Mouse (Mus musculus) liver, embryonic 16.5 days (tissue): ENCODE measurements around the gene Prrt2. TPM values are rescaled to one million over a fixed set of nuclear protein-coding genes. Genes with fewer than 3 reads are reported as not detected.

Experiments used
- ATAC-seq: fragments of 200-750 bp; cut with Nextera tagmentation; 2 replicates; pipeline ENCODE4 v1.8.0; 2017; ENCODE audit warnings: low read depth, mild to moderate bottlenecking, moderate number of reproducible peaks, moderate library complexity
- H3K27ac ChIP-seq: fragments of 300-500 bp; sonication (generic); 2 replicates; pipeline ENCODE4 v1.5.1; 2014; ENCODE audit warnings: mild to moderate bottlenecking, low read length
- H3K27me3 ChIP-seq: fragments of 300-500 bp; sonication (generic); 2 replicates; pipeline ENCODE4 v1.6.1; 2014; ENCODE audit warnings: low read depth, low read length, mixed read lengths; ENCODE audit not compliant: control insufficient read depth, insufficient read depth
- H3K36me3 ChIP-seq: fragments of 300-500 bp; sonication (generic); 2 replicates; pipeline ENCODE4 v1.6.1; 2014; ENCODE audit warnings: mild to moderate bottlenecking; ENCODE audit not compliant: control insufficient read depth, insufficient read depth
- H3K4me1 ChIP-seq: fragments of 300-500 bp; sonication (generic); 2 replicates; pipeline ENCODE4 v1.6.1; 2014; ENCODE audit warnings: low read depth, low read length, mixed read lengths; ENCODE audit not compliant: control insufficient read depth
- H3K4me2 ChIP-seq: fragments of 300-500 bp; sonication (generic); 2 replicates; pipeline ENCODE4 v1.6.1; 2014; ENCODE audit warnings: low read depth, low read length, mixed read lengths
- H3K4me3 ChIP-seq: fragments of 300-500 bp; sonication (generic); 2 replicates; pipeline ENCODE4 v1.5.1; 2014; ENCODE audit warnings: low read depth, mild to moderate bottlenecking, low read length
- H3K9ac ChIP-seq: fragments of 300-500 bp; sonication (generic); 2 replicates; pipeline ENCODE4 v1.6.1; 2014; ENCODE audit warnings: low read depth, low read length
- H3K9me3 ChIP-seq: fragments of 300-500 bp; sonication (generic); replicated peaks from 2 replicates; pipeline ENCODE4 v1.6.1; 2016; ENCODE audit warnings: low read length; ENCODE audit not compliant: control insufficient read depth
- WGBS: fragments of 180-500 bp; shearing (Covaris S2); extraction: QIAGEN DNeasy Blood & Tissue Kit; methylation state at CpG from one replicate; pipeline ENCODE4 v1.1.7; 2014; ENCODE audit not compliant: insufficient replicate concordance; 5-methylcytosine and 5-hydroxymethylcytosine counted together
- microRNA-seq: library from miRNA; unstranded; fragments of <30 nt; microRNA quantifications from one replicate; pipeline ENCODE4, GENCODE M21; 2016
- polyA plus RNA-seq: library from polyadenylated mRNA; unstranded; fragments of >200 nt; fragmentation: Nextera tagmentation; extraction: Ambion mirVana; gene quantifications from 2 replicates; pipeline ENCODE4 v1.2.1, GENCODE M21; 2015

Prrt2 gene
- polyA plus RNA-seq, 1 experiment from 2014 or later, result 0.24 TPM

GRCm38 (mm10) chr7:126975950-126976866 lies 44.8 kb downstream of the Prrt2 start, which contains the start of gene Cdiptos:
Cdiptos (minus strand) TSS chr7:126976098.
- under 1% methylated on average over 55 of the region's 55 CpGs for WGBS
- ATAC-seq, result peak; percentile 95
- Histone ChIP-seq H3K4me1 (peaks cover 21% of the 10 kb centered on the region), H3K9ac (peak within 1 kb of the TSS; percentile 98), H3K4me3 (peak within 1 kb of the TSS; percentile 99), H3K9me3 (no peaks in the 10 kb centered on the region), H3K27me3 (no peaks in the 10 kb centered on the region), H3K36me3 (peaks cover 17% of the 10 kb centered on the region), H3K4me2 (peak within 1 kb of the TSS; percentile 90), H3K27ac (peak within 1 kb of the TSS; percentile 94)

- WGBS, result 0% methylated on average over 1 of the region's 1 CpGs
- Histone ChIP-seq H3K4me3 (peak within 1 kb of the TSS; percentile 99), H3K36me3 (peaks cover 17% of the 10 kb centered on the region), H3K9me3 (no peaks in the 10 kb centered on the region), H3K4me2 (peak within 1 kb of the TSS; percentile 90), H3K4me1 (peaks cover 21% of the 10 kb centered on the region), H3K9ac (peak within 1 kb of the TSS; percentile 98), H3K27me3 (no peaks in the 10 kb centered on the region), H3K27ac (peak within 1 kb of the TSS; percentile 94)
- ATAC-seq, result no peak
Measured at GRCm38 (mm10) chr7:126975893-126975949, 45.3 kb downstream of the Prrt2 start, which contains the start of gene Cdipt. Cdipt (plus strand) TSS chr7:126975914.

GRCm38 (mm10) chr7:126975493-126975892 lies 45.5 kb downstream of the Prrt2 start:
- Histone ChIP-seq H3K4me2 (peak overlapping the region; percentile 90), H3K36me3 (peaks cover 17% of the 10 kb centered on the region), H3K27ac (0 out of 2 replicates have a peak overlapping the region, but pooled peaks have one; percentile 16), H3K9me3 (no peaks in the 10 kb centered on the region), H3K4me3 (peak overlapping the region; percentile 99), H3K4me1 (peaks cover 21% of the 10 kb centered on the region), H3K9ac (peak overlapping the region; percentile 29), H3K27me3 (no peaks in the 10 kb centered on the region)
- no peak for ATAC-seq
- 5% methylated on average over 8 of the region's 8 CpGs for WGBS

Small RNAs within 50 kb of the gene (microRNA-seq; reads per million reads assigned to microRNA genes)
- gene Gm44343, result not detected

Other genes with a start within 250 kb of the Prrt2 start
- gene Ypel3, start 244.3 kb downstream of the Prrt2 start, polyA plus RNA-seq, result 102 and 119 TPM in 2 replicates
- 0.90 and 1.3 TPM in 2 replicates for gene Tbx6, start 239.7 kb downstream of the Prrt2 start, polyA plus RNA-seq
- gene Ppp4c, start 228.7 kb downstream of the Prrt2 start, polyA plus RNA-seq, result 82.2 and 91.1 TPM in 2 replicates
- gene Fam57b, start 223.5 kb downstream of the Prrt2 start, polyA plus RNA-seq, result not detected in 2 replicates
- gene 4930451I11Rik, start 189.6 kb downstream of the Prrt2 start, polyA plus RNA-seq, result not detected in 2 replicates
- gene Doc2a, start 173.8 kb downstream of the Prrt2 start, polyA plus RNA-seq, result not detected in 2 replicates
- 10.0 and 10.8 TPM in 2 replicates for gene Hirip3, start 159.2 kb downstream of the Prrt2 start, polyA plus RNA-seq
- 25.7 and 26.6 TPM in 2 replicates for gene Ino80e, start 158.8 kb downstream of the Prrt2 start, polyA plus RNA-seq
- gene Taok2, start 136.5 kb downstream of the Prrt2 start, polyA plus RNA-seq, result 11.7 and 13.2 TPM in 2 replicates
- 18.7 and 20.0 TPM in 2 replicates for gene Tmem219, start 98.3 kb downstream of the Prrt2 start, polyA plus RNA-seq
- gene Kctd13, start 92.3 kb downstream of the Prrt2 start, polyA plus RNA-seq, result 3.2 and 3.8 TPM in 2 replicates
- gene Asphd1, start 71.6 kb downstream of the Prrt2 start, polyA plus RNA-seq, result not detected in 2 replicates
- gene Sez6l2, start 70.6 kb downstream of the Prrt2 start, polyA plus RNA-seq, result 0.15 and 0.19 TPM in 2 replicates
- 39.5 and 42.6 TPM in 2 replicates for gene Cdipt, start 45.3 kb downstream of the Prrt2 start, polyA plus RNA-seq
- gene Cdiptos, start 45.1 kb downstream of the Prrt2 start, polyA plus RNA-seq, result 0.30 and 0.74 TPM in 2 replicates
- 7.7 and 8.9 TPM in 2 replicates for gene Mvp, start 6.6 kb downstream of the Prrt2 start, polyA plus RNA-seq
- gene Pagr1b, start 4.7 kb downstream of the Prrt2 start, polyA plus RNA-seq, result not detected in 2 replicates
- gene Pagr1a, start 3.9 kb downstream of the Prrt2 start, polyA plus RNA-seq, result 17.2 and 24.3 TPM in 2 replicates
- 10.7 and 17.7 TPM in 2 replicates for gene Gm42742, start 114 bp downstream of the Prrt2 start, polyA plus RNA-seq
- 19.5 and 20.9 TPM in 2 replicates for gene Maz, start 5.8 kb upstream of the Prrt2 start, polyA plus RNA-seq
- 102 and 103 TPM in 2 replicates for gene Kif22, start 21.3 kb upstream of the Prrt2 start, polyA plus RNA-seq
- gene Zg16, start 66.1 kb upstream of the Prrt2 start, polyA plus RNA-seq, result 0.58 TPM in 1 of 2 replicates, not detected in the other
- gene AI467606, start 70.1 kb upstream of the Prrt2 start, polyA plus RNA-seq, result 8.1 and 8.7 TPM in 2 replicates
- 74.1 and 76.6 TPM in 2 replicates for gene Qprt, start 101.0 kb upstream of the Prrt2 start, polyA plus RNA-seq
- gene Spn, start 116.6 kb upstream of the Prrt2 start, polyA plus RNA-seq, result 5.5 and 6.3 TPM in 2 replicates
- 17.4 and 18.1 TPM in 2 replicates for gene Cd2bp2, start 174.8 kb upstream of the Prrt2 start, polyA plus RNA-seq
- gene Tbc1d10b, start 187.3 kb upstream of the Prrt2 start, polyA plus RNA-seq, result 13.7 and 15.1 TPM in 2 replicates
- gene Mylpf, start 187.7 kb upstream of the Prrt2 start, polyA plus RNA-seq, result 61.0 and 92.3 TPM in 2 replicates
- 5.7 and 5.9 TPM in 2 replicates for gene Zfp553, start 211.8 kb upstream of the Prrt2 start, polyA plus RNA-seq
- 10.1 and 11.1 TPM in 2 replicates for gene Sept1, start 211.9 kb upstream of the Prrt2 start, polyA plus RNA-seq
- 11.0 and 13.8 TPM in 2 replicates for gene Zfp771, start 223.1 kb upstream of the Prrt2 start, polyA plus RNA-seq
- gene Dctpp1, start 239.5 kb upstream of the Prrt2 start, polyA plus RNA-seq, result 79.8 and 83.4 TPM in 2 replicates